Mouse (Mus musculus) erythroblast, embryonic 14.5 days (primary cell): ENCODE measurements around the gene Meis3.

Source experiments
- GATA1 ChIP-seq: IDR thresholded peaks from 2 replicates; pipeline ENCODE4 v1.6.1; 2012; ENCODE audit warnings: low read length, inconsistent platforms, mixed read lengths
- TAL1 ChIP-seq: IDR thresholded peaks from 3 replicates; pipeline ENCODE4 v1.6.1; 2012; ENCODE audit warnings: low read length, inconsistent platforms, mixed read lengths

- no peak for TF ChIP-seq TAL1
- no peak for TF ChIP-seq GATA1
These were observed 28.0 kb downstream of the Meis3 start for GRCm38 (mm10) chr7:16202756-16203504.
